ENCODE assay signal across 30 mouse cellular contexts in the genomic region with DNA sequence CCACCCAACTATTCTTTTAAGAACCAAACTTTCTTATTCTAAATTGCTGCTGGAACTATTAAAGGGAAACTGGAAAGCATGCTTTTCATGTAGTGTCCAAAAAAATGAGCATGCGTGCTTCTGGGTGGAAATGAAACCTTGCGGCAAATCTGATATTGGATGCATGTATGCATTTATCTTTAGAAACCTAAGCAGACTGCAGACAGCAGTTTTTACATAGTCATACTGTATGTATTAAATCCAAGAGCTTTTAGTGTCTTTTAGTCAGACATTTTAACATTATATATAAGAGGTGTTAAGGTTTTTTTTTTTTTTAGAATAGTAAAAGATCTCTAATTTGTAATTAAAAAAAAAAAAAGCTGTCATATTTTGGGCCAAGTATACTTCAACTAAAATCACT. TPM values are rescaled to one million over a fixed set of nuclear protein-coding genes. Genes with fewer than 3 reads are reported as not detected.
DNase-seq lines count a peak whose midpoint lies in the region; ATAC-seq and TF ChIP-seq lines count a peak whose summit lies in the region.
"Had no signal": no experiment of that assay in that cellular context is flagged by ENCODE, and none has a peak within 500 bp of the region (broad histone marks: within the 10 kb centered on the region; RNA-seq: fewer than 3 reads in every experiment).

No protein-coding gene starts in this region.

- ATAC-seq in forebrain, embryonic 14.5 days: peak; percentile 52; the same call in 1 of the 2 replicates
- no peak for ATAC-seq in forebrain, embryonic 11.5 days (replicated peaks; ENCODE audit: low FRiP score)
- no peak for ATAC-seq in hindbrain, embryonic 15.5 days (ENCODE audit: low FRiP score, low read depth)
- ATAC-seq in hindbrain, embryonic 11.5 days (ENCODE audit: low FRiP score): no peak
- ATAC-seq in midbrain, embryonic 15.5 days (replicated peaks): no peak
- ATAC-seq in forebrain, postnatal 0 days: peak; percentile 76
- ATAC-seq: intestine, embryonic 16.5 days had no signal

- H3K36me3 ChIP-seq in forebrain, embryonic 14.5 days (ENCODE audit: control insufficient read depth, insufficient read depth, low read length): no peaks in the 10 kb centered on the region
- H3K36me3 ChIP-seq in forebrain, embryonic 11.5 days (ENCODE audit: control insufficient read depth, insufficient read depth, low read length): no peaks in the 10 kb centered on the region
- no peaks in the 10 kb centered on the region for H3K36me3 ChIP-seq in hindbrain, embryonic 15.5 days
- no peaks in the 10 kb centered on the region for H3K36me3 ChIP-seq in hindbrain, embryonic 11.5 days (ENCODE audit: control insufficient read depth, insufficient read depth, low read length)
- H3K36me3 ChIP-seq in midbrain, embryonic 15.5 days (replicated peaks): no peaks in the 10 kb centered on the region
- no peaks in the 10 kb centered on the region for H3K36me3 ChIP-seq in midbrain, embryonic 10.5 days
- no peaks in the 10 kb centered on the region for H3K36me3 ChIP-seq in forebrain, postnatal 0 days (ENCODE audit: insufficient read depth)
- H3K36me3 ChIP-seq: embryonic facial prominence, embryonic 15.5 days; limb, embryonic 13.5 days; liver, embryonic 13.5 days had no signal

- no peak for DNase-seq in forebrain, embryonic 14.5 days (ENCODE audit: low spot score)
- no peak for DNase-seq in forebrain, embryonic 11.5 days (ENCODE audit: low spot score)
- DNase-seq in hindbrain, embryonic 11.5 days (ENCODE audit: low spot score): no peak
- no peak for DNase-seq in midbrain, embryonic 10.5 days (ENCODE audit: low spot score)
- no peak for DNase-seq in forebrain, postnatal 0 days
- no peak for DNase-seq in frontal cortex, postnatal 10 days (ENCODE audit: low spot score in 2 of 2)
- DNase-seq: gastrocnemius, postnatal 36 days; kidney, adult 9 months; kidney, postnatal 14 days; liver, embryonic 13.5 days; lung, adult 2 months; lung, postnatal 14 days; spleen, adult 18-20 months had no signal

- no peaks in the 10 kb centered on the region for H3K9me3 ChIP-seq in forebrain, embryonic 14.5 days (replicated peaks; ENCODE audit: control insufficient read depth, low read length)
- no peaks in the 10 kb centered on the region for H3K9me3 ChIP-seq in forebrain, embryonic 11.5 days (ENCODE audit: control insufficient read depth, low read length)
- H3K9me3 ChIP-seq in hindbrain, embryonic 15.5 days: no peaks in the 10 kb centered on the region
- H3K9me3 ChIP-seq in hindbrain, embryonic 11.5 days (ENCODE audit: control insufficient read depth, low read length): no peaks in the 10 kb centered on the region
- H3K9me3 ChIP-seq in midbrain, embryonic 15.5 days: no peaks in the 10 kb centered on the region
- H3K9me3 ChIP-seq in midbrain, embryonic 10.5 days (replicated peaks): no peaks in the 10 kb centered on the region
- no peaks in the 10 kb centered on the region for H3K9me3 ChIP-seq in forebrain, postnatal 0 days (ENCODE audit: low read length)
- H3K9me3 ChIP-seq: embryonic facial prominence, embryonic 15.5 days; limb, embryonic 13.5 days; liver, embryonic 13.5 days had no signal

- TF ChIP-seq CTCF in forebrain, postnatal 0 days (IDR thresholded peaks at IDR 0.05; ENCODE audit: low read depth): no peak

- no peak overlapping the region for H3K4me2 ChIP-seq in forebrain, embryonic 14.5 days (ENCODE audit: low read length)
- H3K4me2 ChIP-seq in forebrain, embryonic 11.5 days (ENCODE audit: low read depth, low read length, severe bottlenecking): no peak overlapping the region
- H3K4me2 ChIP-seq in hindbrain, embryonic 15.5 days: peak overlapping the region; percentile 39
- no peak overlapping the region for H3K4me2 ChIP-seq in hindbrain, embryonic 11.5 days (replicated peaks; ENCODE audit: low read depth, low read length)
- peak overlapping the region; percentile 35; the same call in 1 of the 2 replicates for H3K4me2 ChIP-seq in midbrain, embryonic 15.5 days
- H3K4me2 ChIP-seq in forebrain, postnatal 0 days (ENCODE audit: low read depth): peak overlapping the region; percentile 31
- H3K4me2 ChIP-seq: embryonic facial prominence, embryonic 15.5 days; limb, embryonic 13.5 days; liver, embryonic 13.5 days had no signal

- no peaks in the 10 kb centered on the region for H3K27me3 ChIP-seq in forebrain, embryonic 14.5 days (replicated peaks; ENCODE audit: control insufficient read depth, insufficient read depth, low read length)
- no peaks in the 10 kb centered on the region for H3K27me3 ChIP-seq in forebrain, embryonic 11.5 days (ENCODE audit: control insufficient read depth, insufficient read depth, low read length)
- no peaks in the 10 kb centered on the region for H3K27me3 ChIP-seq in hindbrain, embryonic 15.5 days
- no peaks in the 10 kb centered on the region for H3K27me3 ChIP-seq in hindbrain, embryonic 11.5 days (ENCODE audit: control insufficient read depth, insufficient read depth, low read length)
- H3K27me3 ChIP-seq in midbrain, embryonic 15.5 days (replicated peaks): no peaks in the 10 kb centered on the region
- no peaks in the 10 kb centered on the region for H3K27me3 ChIP-seq in midbrain, embryonic 10.5 days (ENCODE audit: low read depth, poor library complexity, severe bottlenecking)
- H3K27me3 ChIP-seq in forebrain, postnatal 0 days (ENCODE audit: insufficient read depth, low read length): no peaks in the 10 kb centered on the region
- H3K27me3 ChIP-seq: embryonic facial prominence, embryonic 15.5 days; limb, embryonic 13.5 days; liver, embryonic 13.5 days had no signal

- 0 out of 2 replicates have a peak overlapping the region, but pooled peaks have one; percentile 33 for H3K27ac ChIP-seq in forebrain, embryonic 14.5 days (ENCODE audit: low read depth, low read length)
- no peak overlapping the region for H3K27ac ChIP-seq in forebrain, embryonic 11.5 days (ENCODE audit: low read depth, low read length)
- peak overlapping the region; percentile 66; the same call in 1 of the 2 replicates for H3K27ac ChIP-seq in hindbrain, embryonic 15.5 days (replicated peaks)
- no peak overlapping the region for H3K27ac ChIP-seq in hindbrain, embryonic 11.5 days (ENCODE audit: low read depth, low read length)
- H3K27ac ChIP-seq in midbrain, embryonic 15.5 days: peak overlapping the region; percentile 38; the same call in 1 of the 2 replicates
- H3K27ac ChIP-seq in midbrain, embryonic 10.5 days (replicated peaks): no peak overlapping the region
- peak overlapping the region; percentile 36; the same call in 1 of the 2 replicates for H3K27ac ChIP-seq in forebrain, postnatal 0 days (ENCODE audit: low read depth, low read length)
- H3K27ac ChIP-seq: embryonic facial prominence, embryonic 15.5 days; heart, adult 2 months; limb, embryonic 13.5 days; liver, embryonic 13.5 days had no signal

- H3K4me1 ChIP-seq in forebrain, embryonic 14.5 days (ENCODE audit: control insufficient read depth, insufficient read depth, low read length): no peaks in the 10 kb centered on the region
- no peaks in the 10 kb centered on the region for H3K4me1 ChIP-seq in forebrain, embryonic 11.5 days (replicated peaks; ENCODE audit: control insufficient read depth, insufficient read depth, low read length)
- H3K4me1 ChIP-seq in hindbrain, embryonic 15.5 days (replicated peaks): peaks cover 5% of the 10 kb centered on the region; the same call in 1 of the 2 replicates
- H3K4me1 ChIP-seq in hindbrain, embryonic 11.5 days (replicated peaks; ENCODE audit: control insufficient read depth, insufficient read depth, low read length): no peaks in the 10 kb centered on the region
- peaks cover 9% of the 10 kb centered on the region for H3K4me1 ChIP-seq in midbrain, embryonic 15.5 days
- H3K4me1 ChIP-seq in midbrain, embryonic 10.5 days: no peaks in the 10 kb centered on the region
- no peaks in the 10 kb centered on the region for H3K4me1 ChIP-seq in forebrain, postnatal 0 days (ENCODE audit: insufficient read depth)
- H3K4me1 ChIP-seq: embryonic facial prominence, embryonic 15.5 days; limb, embryonic 13.5 days had no signal

- no peak overlapping the region for H3K9ac ChIP-seq in forebrain, embryonic 14.5 days (ENCODE audit: low read length)
- H3K9ac ChIP-seq in forebrain, embryonic 11.5 days (ENCODE audit: low read length): no peak overlapping the region
- H3K9ac ChIP-seq in hindbrain, embryonic 15.5 days: no peak overlapping the region
- no peak overlapping the region for H3K9ac ChIP-seq in hindbrain, embryonic 11.5 days (ENCODE audit: low read depth, low read length)
- 0 out of 2 replicates have a peak overlapping the region, but pooled peaks have one; percentile 8 for H3K9ac ChIP-seq in midbrain, embryonic 15.5 days
- H3K9ac ChIP-seq in forebrain, postnatal 0 days: no peak overlapping the region
- H3K9ac ChIP-seq: embryonic facial prominence, embryonic 15.5 days; limb, embryonic 13.5 days; liver, embryonic 13.5 days had no signal

- WGBS in forebrain, embryonic 14.5 days: 89% methylated on average over 2 of the region's 2 CpGs
- 97% methylated on average over 2 of the region's 2 CpGs for WGBS in forebrain, embryonic 11.5 days
- 85% methylated on average over 2 of the region's 2 CpGs for WGBS in hindbrain, embryonic 15.5 days
- 99% methylated on average over 2 of the region's 2 CpGs for WGBS in hindbrain, embryonic 11.5 days
- 86% methylated on average over 2 of the region's 2 CpGs for WGBS in midbrain, embryonic 15.5 days
- 97% methylated on average over 2 of the region's 2 CpGs for WGBS in midbrain, embryonic 10.5 days
- 66% methylated on average over 2 of the region's 2 CpGs for WGBS in forebrain, postnatal 0 days

- no peak overlapping the region for H3K4me3 ChIP-seq in forebrain, embryonic 14.5 days (ENCODE audit: low read depth, low read length)
- no peak overlapping the region for H3K4me3 ChIP-seq in forebrain, embryonic 11.5 days (ENCODE audit: low read depth, low read length)
- no peak overlapping the region for H3K4me3 ChIP-seq in hindbrain, embryonic 15.5 days
- H3K4me3 ChIP-seq in hindbrain, embryonic 11.5 days (ENCODE audit: low read depth, low read length): no peak overlapping the region
- H3K4me3 ChIP-seq in midbrain, embryonic 15.5 days: no peak overlapping the region
- H3K4me3 ChIP-seq in midbrain, embryonic 10.5 days: no peak overlapping the region
- H3K4me3 ChIP-seq in forebrain, postnatal 0 days (ENCODE audit: low read depth, low read length): 0 out of 2 replicates have a peak overlapping the region, but pooled peaks have one; percentile 1
- H3K4me3 ChIP-seq: embryonic facial prominence, embryonic 15.5 days; heart, adult 2 months; limb, embryonic 13.5 days; liver, embryonic 13.5 days had no signal

RNA-seq across cellular contexts. Expression of a gene that starts 21.5 kb away (rescaled TPM):
- polyA plus RNA-seq in forebrain, embryonic 14.5 days (2014; fragmentation: Nextera tagmentation; extraction: Ambion mirVana): 65.6 and 79.1 TPM in 2 replicates
- polyA plus RNA-seq in forebrain, embryonic 11.5 days (2014; fragmentation: Nextera tagmentation; extraction: Ambion mirVana): 33.8 and 35.6 TPM in 2 replicates
- polyA plus RNA-seq in hindbrain, embryonic 15.5 days (2015; fragmentation: Nextera tagmentation; extraction: Ambion mirVana): 75.2 and 75.3 TPM in 2 replicates
- polyA plus RNA-seq in hindbrain, embryonic 11.5 days (2014; fragmentation: Nextera tagmentation; extraction: Ambion mirVana): 41.1 and 43.3 TPM in 2 replicates
- polyA plus RNA-seq in midbrain, embryonic 15.5 days (2015; fragmentation: Nextera tagmentation; extraction: Ambion mirVana): 76.6 and 79.7 TPM in 2 replicates
- polyA plus RNA-seq in midbrain, embryonic 10.5 days (2016; fragmentation: Nextera tagmentation; extraction: Ambion mirVana): 25.5 and 32.0 TPM in 2 replicates
- 78.9 and 85.2 TPM in 2 replicates for total RNA-seq in forebrain, postnatal 0 days (2014; rRNA removed)
- polyA plus RNA-seq in forebrain, postnatal 0 days (2015; fragmentation: Nextera tagmentation; extraction: Ambion mirVana): 76.9 and 83.2 TPM in 2 replicates

RNA-seq across cellular contexts. Expression of a gene that starts 40.7 kb away (rescaled TPM):
- polyA plus RNA-seq in forebrain, embryonic 14.5 days (2014; fragmentation: Nextera tagmentation; extraction: Ambion mirVana): not detected in 2 replicates
- not detected in 2 replicates for polyA plus RNA-seq in forebrain, embryonic 11.5 days (2014; fragmentation: Nextera tagmentation; extraction: Ambion mirVana)
- polyA plus RNA-seq in hindbrain, embryonic 15.5 days (2015; fragmentation: Nextera tagmentation; extraction: Ambion mirVana): not detected in 2 replicates
- polyA plus RNA-seq in hindbrain, embryonic 11.5 days (2014; fragmentation: Nextera tagmentation; extraction: Ambion mirVana): 0.51 TPM in 1 of 2 replicates, not detected in the other
- not detected in 2 replicates for polyA plus RNA-seq in midbrain, embryonic 15.5 days (2015; fragmentation: Nextera tagmentation; extraction: Ambion mirVana)
- not detected in 2 replicates for polyA plus RNA-seq in midbrain, embryonic 10.5 days (2016; fragmentation: Nextera tagmentation; extraction: Ambion mirVana)
- total RNA-seq in forebrain, postnatal 0 days (2014; rRNA removed): not detected in 2 replicates
- polyA plus RNA-seq in forebrain, postnatal 0 days (2015; fragmentation: Nextera tagmentation; extraction: Ambion mirVana): not detected in 2 replicates
- total RNA-seq: adrenal gland, adult 18-20 months; adrenal gland, postnatal 4 days; ES-E14; gastrocnemius, adult 18-20 months; gastrocnemius, postnatal 36 days; heart, adult 2 months; hematopoietic stem cell, adult 5-6 weeks; layer of hippocampus, adult 18-20 months; layer of hippocampus, postnatal 36 days; left cerebral cortex, postnatal 25 days; megakaryocyte progenitor cell, adult 5-6 weeks had no signal
- polyA plus RNA-seq: heart, adult 2 months; intestine, embryonic 16.5 days; limb, embryonic 13.5 days; liver, embryonic 13.5 days; lung, adult 2 months; midbrain, embryonic 16.5 days; urinary bladder, adult 2 months had no signal

Comparison
In these comparisons a context has a peak if more than half of its experiments do, and no peak if none do; other contexts are left out.
1. ATAC-seq: peak in forebrain, embryonic 14.5 days (single experiment) and forebrain, postnatal 0 days (single experiment); none in forebrain, embryonic 11.5 days (single experiment), hindbrain, embryonic 15.5 days (single experiment), hindbrain, embryonic 11.5 days (single experiment) and midbrain, embryonic 15.5 days (single experiment).
2. H3K27ac ChIP-seq: peak in forebrain, embryonic 14.5 days (single experiment), hindbrain, embryonic 15.5 days (single experiment), midbrain, embryonic 15.5 days (single experiment) and forebrain, postnatal 0 days (single experiment); none in forebrain, embryonic 11.5 days (single experiment), hindbrain, embryonic 11.5 days (single experiment) and midbrain, embryonic 10.5 days (single experiment).
3. H3K4me2 ChIP-seq: peak in hindbrain, embryonic 15.5 days (single experiment), midbrain, embryonic 15.5 days (single experiment) and forebrain, postnatal 0 days (single experiment); none in forebrain, embryonic 14.5 days (single experiment), forebrain, embryonic 11.5 days (single experiment) and hindbrain, embryonic 11.5 days (single experiment).